Mouse (Mus musculus) liver, adult (tissue): Measurements from ENCODE around the gene Trpv2.

ENCODE experiments used
- GATA4 ChIP-seq: IDR thresholded peaks from 2 replicates; pipeline ENCODE4 v1.6.1; 2014; ENCODE audit warnings: mild to moderate bottlenecking, low read length; ENCODE audit not compliant: insufficient replicate concordance

Trpv2 gene

GRCm38 (mm10) chr11:62629352-62630224 lies 55.3 kb downstream of the Trpv2 start:
- no peak for TF ChIP-seq GATA4

- TF ChIP-seq GATA4: no peak
Observed at GRCm38 (mm10) chr11:62630225-62630821, 56.0 kb downstream of the Trpv2 start.

- TF ChIP-seq GATA4: no peak
Observed at GRCm38 (mm10) chr11:62631138-62631537, 56.9 kb downstream of the Trpv2 start.

- TF ChIP-seq GATA4: no peak
Observed at GRCm38 (mm10) chr11:62635406-62635805, 61.1 kb downstream of the Trpv2 start.

- TF ChIP-seq GATA4: no peak
Observed at GRCm38 (mm10) chr11:62636105-62636839, 62.0 kb downstream of the Trpv2 start.

GRCm38 (mm10) chr11:62636840-62637221 lies 62.5 kb downstream of the Trpv2 start:
- TF ChIP-seq GATA4: no peak

GRCm38 (mm10) chr11:62637401-62637800 lies 63.1 kb downstream of the Trpv2 start:
- TF ChIP-seq GATA4: no peak

GRCm38 (mm10) chr11:62637806-62638205 lies 63.5 kb downstream of the Trpv2 start:
- TF ChIP-seq GATA4: no peak

GRCm38 (mm10) chr11:62638402-62638801 lies 64.1 kb downstream of the Trpv2 start:
- no peak for TF ChIP-seq GATA4

- TF ChIP-seq GATA4: no peak
Observed at GRCm38 (mm10) chr11:62640378-62640777, 66.1 kb downstream of the Trpv2 start.

- no peak for TF ChIP-seq GATA4
Observed at GRCm38 (mm10) chr11:62642023-62642844, 67.9 kb downstream of the Trpv2 start.

- no peak for TF ChIP-seq GATA4
Observed at GRCm38 (mm10) chr11:62643011-62643631, 68.8 kb downstream of the Trpv2 start.

GRCm38 (mm10) chr11:62643681-62644363 lies 69.5 kb downstream of the Trpv2 start:
- TF ChIP-seq GATA4: no peak
